In the genomic region with DNA sequence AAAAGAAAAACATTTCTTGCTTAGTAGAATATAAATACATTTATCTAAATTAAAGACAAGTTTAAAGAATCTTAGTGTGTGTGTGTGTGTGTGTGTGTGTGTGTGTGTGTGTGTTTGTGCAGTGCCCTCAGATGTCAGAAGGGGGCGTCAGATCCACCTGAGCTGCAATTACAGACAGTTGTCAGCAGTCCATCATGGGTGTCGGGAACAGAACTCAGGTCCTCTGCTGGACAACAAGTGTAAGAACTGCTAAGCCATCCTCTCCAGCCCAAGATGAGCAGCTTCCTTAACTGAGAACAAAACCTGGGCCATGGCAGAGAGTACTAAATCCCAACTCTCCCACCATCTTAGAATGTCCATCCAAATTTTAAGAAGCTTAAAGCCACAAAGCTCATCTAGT, we compare ENCODE assay signal across 27 mouse cellular contexts. TPM values are rescaled to one million over a fixed set of nuclear protein-coding genes. Genes with fewer than 3 reads are reported as not detected.
DNase-seq lines count a peak whose midpoint lies in the region; ATAC-seq and TF ChIP-seq lines count a peak whose summit lies in the region.
"Had no signal": no experiment of that assay in that cellular context is flagged by ENCODE, and none has a peak within 500 bp of the region (broad histone marks: within the 10 kb centered on the region; RNA-seq: fewer than 3 reads in every experiment).

No protein-coding gene starts in this region.

- H3K36me3 ChIP-seq in midbrain, embryonic 11.5 days (ENCODE audit: control insufficient read depth, insufficient read depth, low read length), result no peaks in the 10 kb centered on the region
- no peaks in the 10 kb centered on the region for H3K36me3 ChIP-seq in midbrain, embryonic 13.5 days
- no peaks in the 10 kb centered on the region for H3K36me3 ChIP-seq in E14TG2a.4 (ENCODE audit: insufficient read depth, low read length)
- H3K36me3 ChIP-seq: embryonic facial prominence, embryonic 10.5 days; embryonic facial prominence, embryonic 13.5 days; forebrain, embryonic 12.5 days; forebrain, embryonic 15.5 days; heart, embryonic 10.5 days; heart, embryonic 13.5 days; hindbrain, embryonic 15.5 days; intestine, embryonic 15.5 days had no signal

- no peak overlapping the region for H3K4me3 ChIP-seq in midbrain, embryonic 11.5 days (ENCODE audit: low read depth, low read length)
- H3K4me3 ChIP-seq in midbrain, embryonic 13.5 days (replicated peaks), result no peak overlapping the region
- H3K4me3 ChIP-seq in E14TG2a.4 (replicated peaks; ENCODE audit: low read length), result no peak overlapping the region
- H3K4me3 ChIP-seq: embryonic facial prominence, embryonic 10.5 days; embryonic facial prominence, embryonic 13.5 days; erythroblast, embryonic 14.5 days; forebrain, embryonic 12.5 days; forebrain, embryonic 15.5 days; heart, adult 2 months; heart, embryonic 10.5 days; heart, embryonic 13.5 days; hindbrain, embryonic 15.5 days; intestine, embryonic 15.5 days had no signal

- peak; percentile 3; the same call in 1 of the 2 replicates for TF ChIP-seq CTCF in E14TG2a.4 (conservative IDR thresholded peaks at IDR 0.05; ENCODE audit: low read length)

- H3K9me3 ChIP-seq in midbrain, embryonic 11.5 days (ENCODE audit: control insufficient read depth, low read length), result no peaks in the 10 kb centered on the region
- peaks cover 3% of the 10 kb centered on the region; the same call in 1 of the 2 replicates for H3K9me3 ChIP-seq in midbrain, embryonic 13.5 days
- H3K9me3 ChIP-seq in E14TG2a.4 (ENCODE audit: low read length), result peaks cover 8% of the 10 kb centered on the region; the same call in 1 of the 2 replicates
- H3K9me3 ChIP-seq: embryonic facial prominence, embryonic 10.5 days; embryonic facial prominence, embryonic 13.5 days; forebrain, embryonic 12.5 days; forebrain, embryonic 15.5 days; heart, embryonic 10.5 days; hindbrain, embryonic 15.5 days; intestine, embryonic 15.5 days had no signal

- WGBS in midbrain, embryonic 11.5 days, result 83% methylated on average over 2 of the region's 2 CpGs
- WGBS in midbrain, embryonic 13.5 days, result 83% methylated on average over 2 of the region's 2 CpGs

- no peak overlapping the region for H3K27ac ChIP-seq in midbrain, embryonic 11.5 days (ENCODE audit: low read depth, low read length)
- no peak overlapping the region for H3K27ac ChIP-seq in midbrain, embryonic 13.5 days
- H3K27ac ChIP-seq: embryonic facial prominence, embryonic 10.5 days; embryonic facial prominence, embryonic 13.5 days; forebrain, embryonic 12.5 days; forebrain, embryonic 15.5 days; heart, adult 2 months; heart, embryonic 10.5 days; heart, embryonic 13.5 days; hindbrain, embryonic 15.5 days; intestine, embryonic 15.5 days had no signal

- no peak for ATAC-seq in midbrain, embryonic 11.5 days (ENCODE audit: low FRiP score)
- ATAC-seq in midbrain, embryonic 13.5 days, result no peak
- ATAC-seq: forebrain, embryonic 15.5 days; intestine, embryonic 15.5 days had no signal

- H3K4me2 ChIP-seq in midbrain, embryonic 11.5 days, result no peak overlapping the region
- no peak overlapping the region for H3K4me2 ChIP-seq in midbrain, embryonic 13.5 days (replicated peaks)
- H3K4me2 ChIP-seq: embryonic facial prominence, embryonic 13.5 days; forebrain, embryonic 12.5 days; forebrain, embryonic 15.5 days; heart, embryonic 13.5 days; hindbrain, embryonic 15.5 days; intestine, embryonic 15.5 days had no signal

- H3K4me1 ChIP-seq in midbrain, embryonic 11.5 days (ENCODE audit: control insufficient read depth, insufficient read depth, low read length), result no peaks in the 10 kb centered on the region; the same call in 1 of the 2 replicates
- no peaks in the 10 kb centered on the region for H3K4me1 ChIP-seq in midbrain, embryonic 13.5 days (replicated peaks)
- H3K4me1 ChIP-seq in E14TG2a.4 (replicated peaks; ENCODE audit: low read depth, low read length), result peaks cover 21% of the 10 kb centered on the region
- H3K4me1 ChIP-seq: embryonic facial prominence, embryonic 10.5 days; forebrain, embryonic 12.5 days; forebrain, embryonic 15.5 days; heart, embryonic 10.5 days; heart, embryonic 13.5 days; intestine, embryonic 15.5 days had no signal

- no peaks in the 10 kb centered on the region for H3K27me3 ChIP-seq in midbrain, embryonic 11.5 days (ENCODE audit: control insufficient read depth, insufficient read depth, low read length)
- no peaks in the 10 kb centered on the region for H3K27me3 ChIP-seq in midbrain, embryonic 13.5 days
- peaks cover 11% of the 10 kb centered on the region for H3K27me3 ChIP-seq in E14TG2a.4 (ENCODE audit: insufficient read depth, low read length)
- H3K27me3 ChIP-seq: embryonic facial prominence, embryonic 13.5 days; forebrain, embryonic 15.5 days; heart, embryonic 13.5 days; hindbrain, embryonic 15.5 days; intestine, embryonic 15.5 days had no signal

- peak; percentile 1 for DNase-seq in adrenal gland, postnatal 14 days
- no peak for DNase-seq in adrenal gland, adult 18-20 months (ENCODE audit: low spot score in 2 of 2)
- peak; percentile 1 for DNase-seq in midbrain, embryonic 11.5 days (ENCODE audit: low spot score, missing footprints)
- peak; percentile 69 for DNase-seq in ZHBTc4 (ENCODE audit: low read depth, low spot score)
- DNase-seq in kidney, postnatal 25 days, result no peak
- DNase-seq: adrenal gland, adult 2 months; adrenal gland, postnatal 25 days; cerebellum, adult 11-12 months; cerebellum, adult 8-10 months; cerebellum, postnatal 10 days; cerebellum, postnatal 36 days; embryo, embryonic 11 days; gastrocnemius, postnatal 25 days; heart, adult 2 months; heart, postnatal 14 days; heart, postnatal 4 days had no signal

- H3K9ac ChIP-seq in midbrain, embryonic 11.5 days (ENCODE audit: low read length), result no peak overlapping the region
- H3K9ac ChIP-seq in midbrain, embryonic 13.5 days (replicated peaks), result no peak overlapping the region
- H3K9ac ChIP-seq: embryonic facial prominence, embryonic 13.5 days; forebrain, embryonic 12.5 days; forebrain, embryonic 15.5 days; heart, embryonic 13.5 days; hindbrain, embryonic 15.5 days; intestine, embryonic 15.5 days had no signal

RNA-seq across cellular contexts. Expression of a gene that starts 26.0 kb away (rescaled TPM):
- 18.8 and 23.1 TPM in 2 replicates for total RNA-seq in adrenal gland, postnatal 14 days (2021)
- total RNA-seq in adrenal gland, adult 18-20 months (2021), result 10 to 100 TPM in 1 of 2 experiments, 1 to 10 TPM in 1; 7.7 to 27.3 TPM
- polyA plus RNA-seq in midbrain, embryonic 11.5 days (2014; fragmentation: Nextera tagmentation; extraction: Ambion mirVana), result 0.10 and 0.17 TPM in 2 replicates
- polyA plus RNA-seq in midbrain, embryonic 13.5 days (2015; fragmentation: Nextera tagmentation; extraction: Ambion mirVana), result 0.46 and 0.58 TPM in 2 replicates
- polyA plus RNA-seq: erythroblast, embryonic 14.5 days had no signal

Comparison
In these comparisons a context has a peak if more than half of its experiments do, and no peak if none do; other contexts are left out.
1. DNase-seq: peak in adrenal gland, postnatal 14 days (single experiment), midbrain, embryonic 11.5 days (single experiment) and ZHBTc4 (single experiment); none in adrenal gland, adult 18-20 months (0 of 2) and kidney, postnatal 25 days (0 of 2).